Mouse (Mus musculus) kidney, adult 2 months (tissue): ENCODE results near the gene Ino80. TPM values are rescaled to one million over a fixed set of nuclear protein-coding genes. Genes with fewer than 3 reads are reported as not detected.
"Not testable (repeated sequence)": the region's sequence is repeated elsewhere in the genome, so short reads cannot be mapped to it uniquely, and the experiment has no call there.

Experiments used
- DNase-seq: peaks from one replicate; pipeline ENCODE4 v3.0.0; 2021
- H3K27ac ChIP-seq: fragments of 200-500 bp; 2 replicates; pipeline ENCODE4 v1.5.1; 2012; ENCODE audit warnings: low read depth, low read length, control low read depth, inconsistent platforms; ENCODE audit not compliant: insufficient read depth
- H3K27me3 ChIP-seq: fragments of 200-500 bp; replicated peaks from 2 replicates; pipeline ENCODE4 v1.6.1; 2012; ENCODE audit warnings: mild to moderate bottlenecking, moderate library complexity, low read length, inconsistent platforms; ENCODE audit not compliant: control insufficient read depth, insufficient read depth
- H3K36me3 ChIP-seq: fragments of 200-500 bp; 2 replicates; pipeline ENCODE4 v1.6.1; 2012; ENCODE audit warnings: mild to moderate bottlenecking, moderate library complexity, low read length, inconsistent platforms; ENCODE audit not compliant: control insufficient read depth, insufficient read depth
- H3K4me1 ChIP-seq: fragments of 200-500 bp; 2 replicates; pipeline ENCODE4 v1.6.1; 2011; ENCODE audit warnings: low read length; ENCODE audit not compliant: control insufficient read depth, insufficient read depth
- H3K4me3 ChIP-seq: fragments of 200-500 bp; 2 replicates; pipeline ENCODE4 v1.5.1; 2011; ENCODE audit warnings: mild to moderate bottlenecking, low read depth, low read length, control low read depth; ENCODE audit not compliant: insufficient read depth
- CTCF ChIP-seq: fragments of 200-500 bp; conservative IDR thresholded peaks from 2 replicates; pipeline ENCODE4 v1.5.1; 2011; ENCODE audit warnings: low read depth, mild to moderate bottlenecking, control low read depth, low read length, moderate library complexity, mixed read lengths; ENCODE audit not compliant: insufficient read depth, insufficient read length
- POLR2A ChIP-seq: fragments of 200-500 bp; IDR thresholded peaks from one replicate; pipeline ENCODE4 v1.6.1; 2011; ENCODE audit warnings: low read depth, low read length, control low read depth
- WGBS: fragments of 180-500 bp; shearing (Covaris S2); methylation state at CpG from one replicate; pipeline ENCODE4 v1.1.7; 2018; 5-methylcytosine and 5-hydroxymethylcytosine counted together
- polyA plus RNA-seq: library from polyadenylated mRNA; depleted of rRNA; stranded (reverse); fragments of >200 nt; gene quantifications from 2 replicates; pipeline ENCODE4 v1.2.3, GENCODE M21; 2012

Gene Ino80
- polyA plus RNA-seq, 1 experiment: 6.5 TPM

DNA sequence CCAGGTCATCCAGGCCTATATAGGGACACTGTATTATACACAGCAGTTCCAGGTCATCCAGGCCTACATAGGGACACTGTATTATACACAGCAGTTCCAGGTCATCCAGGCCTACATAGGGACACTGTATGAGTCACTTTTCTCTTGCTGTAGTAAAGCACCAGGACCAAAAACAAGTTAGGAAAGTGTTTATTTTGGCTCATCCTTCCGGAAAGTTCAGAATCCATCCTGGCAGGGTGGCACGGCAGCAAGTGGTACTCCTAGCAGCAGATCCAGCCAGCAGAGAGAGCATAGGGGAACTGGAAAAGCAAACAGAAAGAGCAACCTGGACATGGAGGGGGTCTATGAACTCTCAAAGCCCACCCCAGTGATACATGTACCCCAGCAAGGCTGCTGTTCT lies 33.4 kb upstream of the Ino80 start:
- peak; percentile 48 for DNase-seq

GRCm38 (mm10) chr2:119508518-119508917 lies 31.0 kb upstream of the Ino80 start:
- H3K27me3 ChIP-seq, H3K27ac ChIP-seq, H3K4me3 ChIP-seq, H3K4me1 ChIP-seq, DNase-seq, H3K36me3 ChIP-seq: not testable (repeated sequence)
- 67% methylated on average over 7 of the region's 7 CpGs for WGBS

More for the DNA sequence above, 33.4 kb upstream of the Ino80 start:
- Histone ChIP-seq H3K27ac (no peak overlapping the region), H3K36me3 (no peaks in the 10 kb centered on the region), H3K27me3 (no peaks in the 10 kb centered on the region), H3K4me3 (no peak overlapping the region), H3K4me1 (no peaks in the 10 kb centered on the region)
- 64% methylated on average over 2 of the region's 2 CpGs for whole genome bisulfite sequencing
- TF ChIP-seq CTCF: no peak
- no peak for TF ChIP-seq POLR2A

DNA sequence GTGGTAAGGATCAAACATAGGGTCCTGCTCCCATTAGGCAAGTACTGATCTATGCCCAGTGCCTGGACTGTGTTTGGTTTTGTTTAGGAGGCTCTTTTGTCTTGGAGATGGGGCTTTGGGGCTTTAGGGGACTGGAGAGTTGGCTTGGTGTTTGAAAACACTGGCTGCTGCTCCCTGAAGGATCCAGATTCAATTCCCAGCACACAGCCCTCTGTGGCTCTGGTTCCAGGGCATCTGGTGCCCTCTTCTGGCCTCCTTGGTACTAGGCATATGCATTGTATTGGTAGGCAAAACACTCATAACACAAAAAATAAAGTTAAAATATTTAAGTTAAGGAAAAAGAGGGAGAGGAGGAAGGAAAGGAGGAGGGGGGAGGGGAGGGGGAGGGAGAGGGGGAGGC lies 29.6 kb upstream of the Ino80 start:
- H3K27me3 ChIP-seq: no peaks in the 10 kb centered on the region
- no peaks in the 10 kb centered on the region for H3K36me3 ChIP-seq
- no peak overlapping the region for H3K4me3 ChIP-seq
- TF ChIP-seq CTCF (peak; percentile 57), POLR2A (no peak)
- peak; percentile 34 for DNase-seq
- no peaks in the 10 kb centered on the region for H3K4me1 ChIP-seq
- no peak overlapping the region for H3K27ac ChIP-seq

GRCm38 (mm10) chr2:119500965-119501652 lies 23.6 kb upstream of the Ino80 start:
- 85% methylated on average over 2 of the region's 2 CpGs for WGBS

DNA sequence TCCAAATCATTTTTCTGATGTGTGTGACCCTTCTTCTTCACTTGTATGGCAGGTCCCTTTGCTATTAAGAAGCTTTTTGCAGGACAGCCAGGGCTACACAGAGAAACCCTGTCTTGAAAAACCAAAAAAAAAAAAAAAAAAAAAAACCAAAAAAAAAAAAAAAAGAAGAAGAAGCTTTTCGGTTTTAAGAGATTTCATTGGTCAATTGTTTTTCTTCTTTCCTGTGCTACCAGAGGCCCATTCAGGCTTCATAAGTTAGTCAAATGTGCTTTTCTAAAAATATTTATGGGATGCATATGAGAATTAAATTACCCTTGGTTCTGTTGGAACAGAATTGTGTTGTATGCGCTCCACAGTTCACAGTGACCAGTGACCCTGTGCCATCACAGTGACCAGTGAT lies 21.4 kb upstream of the Ino80 start:
- TF ChIP-seq CTCF: no peak
- Histone ChIP-seq H3K4me3 (no peak overlapping the region), H3K4me1 (no peaks in the 10 kb centered on the region), H3K36me3 (no peaks in the 10 kb centered on the region), H3K27me3 (no peaks in the 10 kb centered on the region), H3K27ac (no peak overlapping the region)
- no peak for DNase-seq
- 71% methylated on average over 2 of the region's 2 CpGs for WGBS

More at GRCm38 (mm10) chr2:119500965-119501652, 23.6 kb upstream of the Ino80 start:
- no peaks in the 10 kb centered on the region for H3K36me3 ChIP-seq
- H3K27ac ChIP-seq: no peak overlapping the region
- H3K4me1 ChIP-seq: no peaks in the 10 kb centered on the region
- no peak for DNase-seq
- no peak overlapping the region for H3K4me3 ChIP-seq
- TF ChIP-seq POLR2A (no peak), CTCF (no peak)
- no peaks in the 10 kb centered on the region for H3K27me3 ChIP-seq

DNA sequence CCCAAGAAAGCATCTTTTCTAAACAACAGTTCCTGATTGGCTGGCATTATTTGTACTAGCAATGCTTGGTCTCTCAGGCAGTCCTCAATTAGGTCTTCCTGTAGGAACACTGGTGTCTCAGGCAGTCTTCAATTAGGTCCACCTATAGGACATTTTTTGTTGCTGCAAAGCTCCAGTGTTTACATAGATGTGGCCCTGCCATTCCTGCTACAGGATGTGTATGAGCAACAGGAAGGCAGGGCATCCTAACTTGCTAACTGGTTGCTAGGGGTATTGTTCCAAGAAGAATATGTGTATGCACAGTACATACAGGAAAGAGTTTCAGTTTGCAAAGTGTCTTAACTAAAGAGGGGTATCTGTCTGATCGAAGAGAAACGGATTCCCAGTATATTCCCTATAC lies 18.6 kb upstream of the Ino80 start:
- no peaks in the 10 kb centered on the region for H3K27me3 ChIP-seq
- TF ChIP-seq CTCF (no peak), POLR2A (no peak)
- H3K27ac ChIP-seq: no peak overlapping the region
- no peak for DNase-seq
- no peaks in the 10 kb centered on the region for H3K4me1 ChIP-seq
- H3K36me3 ChIP-seq: no peaks in the 10 kb centered on the region
- H3K4me3 ChIP-seq: no peak overlapping the region
- 80% methylated on average over 2 of the region's 2 CpGs for WGBS

DNA sequence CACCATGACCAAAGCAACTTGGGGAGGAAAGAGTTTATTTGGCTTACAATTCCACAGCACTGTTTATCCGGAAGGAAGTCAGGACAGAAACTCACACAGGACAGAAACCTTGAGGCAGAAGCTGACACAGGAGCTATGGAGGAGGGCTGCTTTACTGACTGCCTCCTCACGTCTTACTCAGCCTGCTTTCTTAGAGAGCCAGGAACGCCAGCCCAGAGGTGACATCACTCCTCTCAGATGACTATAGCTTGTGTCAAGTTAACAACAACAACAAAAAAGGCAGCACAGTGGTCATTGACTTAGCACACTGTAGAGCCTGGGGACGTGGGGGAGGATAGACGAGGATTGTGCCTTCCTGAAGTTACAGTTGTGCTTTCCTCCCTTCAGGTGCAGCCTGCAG lies 14.5 kb upstream of the Ino80 start:
- no peak overlapping the region for H3K4me3 ChIP-seq
- no peaks in the 10 kb centered on the region for H3K36me3 ChIP-seq
- WGBS: 42% methylated on average over 5 of the region's 5 CpGs
- no peaks in the 10 kb centered on the region for H3K4me1 ChIP-seq
- no peaks in the 10 kb centered on the region for H3K27me3 ChIP-seq
- TF ChIP-seq CTCF: no peak
- TF ChIP-seq POLR2A: no peak
- DNase-seq: no peak
- no peak overlapping the region for H3K27ac ChIP-seq
